Mouse (Mus musculus) embryonic facial prominence, embryonic 11.5 days (tissue): Measurements from ENCODE around the gene Mymk. TPM values are rescaled to one million over a fixed set of nuclear protein-coding genes. Genes with fewer than 3 reads are reported as not detected.

ENCODE experiments used
- ATAC-seq: fragments of 200-750 bp; cut with Nextera tagmentation; replicated peaks from 2 replicates; pipeline ENCODE4 v1.8.0; 2017; ENCODE audit warnings: low read depth; ENCODE audit not compliant: insufficient number of reproducible peaks, low FRiP score, low TSS enrichment
- DNase-seq: peaks from one replicate; pipeline ENCODE4 v3.0.0-alpha.2; 2015; ENCODE audit warnings: low spot score
- H3K27ac ChIP-seq: fragments of 300-500 bp; sonication (generic); replicated peaks from 2 replicates; pipeline ENCODE4 v1.5.1; 2014; ENCODE audit warnings: mild to moderate bottlenecking, low read depth, low read length, control low read depth
- H3K27me3 ChIP-seq: fragments of 300-500 bp; sonication (generic); 2 replicates; pipeline ENCODE4 v1.6.1; 2014; ENCODE audit warnings: mild to moderate bottlenecking, low read length, moderate library complexity, mixed read lengths; ENCODE audit not compliant: control insufficient read depth, insufficient read depth
- H3K36me3 ChIP-seq: fragments of 300-500 bp; sonication (generic); replicated peaks from 2 replicates; pipeline ENCODE4 v1.6.1; 2014; ENCODE audit warnings: low read depth, mild to moderate bottlenecking, low read length, moderate library complexity, mixed read lengths; ENCODE audit not compliant: control insufficient read depth, insufficient read depth
- H3K4me1 ChIP-seq: fragments of 300-500 bp; sonication (generic); 2 replicates; pipeline ENCODE4 v1.6.1; 2014; ENCODE audit warnings: low read length, mixed read lengths; ENCODE audit not compliant: control insufficient read depth, insufficient read depth
- H3K4me2 ChIP-seq: fragments of 300-500 bp; sonication (generic); 2 replicates; pipeline ENCODE4 v1.6.1; 2014; ENCODE audit warnings: low read depth, mild to moderate bottlenecking, control low read depth, low read length, moderate library complexity
- H3K4me3 ChIP-seq: fragments of 300-500 bp; sonication (generic); 2 replicates; pipeline ENCODE4 v1.5.1; 2014; ENCODE audit warnings: low read depth, low read length, control low read depth
- H3K9ac ChIP-seq: fragments of 300-500 bp; sonication (generic); replicated peaks from 2 replicates; pipeline ENCODE4 v1.6.1; 2014; ENCODE audit warnings: mild to moderate bottlenecking, control low read depth, low read length
- H3K9me3 ChIP-seq: fragments of 300-500 bp; sonication (generic); replicated peaks from 2 replicates; pipeline ENCODE4 v1.6.1; 2016; ENCODE audit warnings: mild to moderate bottlenecking, low read length, inconsistent platforms, mixed read lengths; ENCODE audit not compliant: control insufficient read depth
- WGBS: fragments of 180-500 bp; shearing (Covaris S2); extraction: QIAGEN DNeasy Blood & Tissue Kit; methylation state at CpG from one replicate; pipeline ENCODE4 v1.1.7; 2014; 5-methylcytosine and 5-hydroxymethylcytosine counted together
- polyA plus RNA-seq: library from polyadenylated mRNA; unstranded; fragments of >200 nt; fragmentation: Nextera tagmentation; extraction: Ambion mirVana; gene quantifications from 2 replicates; pipeline ENCODE4 v1.2.1, GENCODE M21; 2014

Gene Mymk
- polyA plus RNA-seq, 1 experiment from 2014 or later = 4.0 TPM

- no peak for DNase-seq
- Histone ChIP-seq H3K4me2 (no peak overlapping the region), H3K9ac (no peak overlapping the region), H3K9me3 (no peaks in the 10 kb centered on the region), H3K27me3 (no peaks in the 10 kb centered on the region), H3K4me3 (no peak overlapping the region), H3K36me3 (no peaks in the 10 kb centered on the region), H3K4me1 (no peaks in the 10 kb centered on the region), H3K27ac (no peak overlapping the region)
- WGBS = 78% methylated on average over 4 of the region's 4 CpGs
- ATAC-seq = no peak
Measured at GRCm38 (mm10) chr2:27044166-27044565, 27.8 kb downstream of the Mymk start.

GRCm38 (mm10) chr2:27043461-27043860 lies 28.5 kb downstream of the Mymk start:
- Histone ChIP-seq H3K4me2 (no peak overlapping the region), H3K27me3 (no peaks in the 10 kb centered on the region), H3K9me3 (no peaks in the 10 kb centered on the region), H3K9ac (no peak overlapping the region), H3K27ac (no peak overlapping the region), H3K4me3 (no peak overlapping the region), H3K36me3 (no peaks in the 10 kb centered on the region), H3K4me1 (no peaks in the 10 kb centered on the region)
- peak; percentile 83 for ATAC-seq
- DNase-seq = peak; percentile 86
- WGBS = 24% methylated on average over 3 of the region's 3 CpGs

GRCm38 (mm10) chr2:27042131-27042844 lies 29.7 kb downstream of the Mymk start:
- Histone ChIP-seq H3K27ac (no peak overlapping the region), H3K9me3 (no peaks in the 10 kb centered on the region), H3K36me3 (no peaks in the 10 kb centered on the region), H3K9ac (no peak overlapping the region), H3K4me3 (no peak overlapping the region), H3K4me2 (no peak overlapping the region), H3K27me3 (no peaks in the 10 kb centered on the region), H3K4me1 (no peaks in the 10 kb centered on the region)
- no peak for ATAC-seq
- no peak for DNase-seq
- WGBS = 69% methylated on average over 8 of the region's 8 CpGs

GRCm38 (mm10) chr2:27039286-27039685 lies 32.7 kb downstream of the Mymk start:
- Histone ChIP-seq H3K4me3 (no peak overlapping the region), H3K9ac (no peak overlapping the region), H3K4me2 (no peak overlapping the region), H3K27me3 (no peaks in the 10 kb centered on the region), H3K27ac (no peak overlapping the region), H3K9me3 (no peaks in the 10 kb centered on the region), H3K4me1 (no peaks in the 10 kb centered on the region), H3K36me3 (no peaks in the 10 kb centered on the region)
- DNase-seq (peak; percentile 20), ATAC-seq (no peak)
- WGBS = 0% methylated on average over 1 of the region's 1 CpGs

- H3K9me3 ChIP-seq = no peaks in the 10 kb centered on the region
- H3K27me3 ChIP-seq = no peaks in the 10 kb centered on the region
- ATAC-seq (no peak; the same call in 1 of the 2 replicates), DNase-seq (peak; percentile 90)
- H3K4me3 ChIP-seq = no peak overlapping the region
- H3K36me3 ChIP-seq = no peaks in the 10 kb centered on the region
- H3K9ac ChIP-seq = no peak overlapping the region
- H3K27ac ChIP-seq = no peak overlapping the region
- WGBS = 2% methylated on average over 3 of the region's 3 CpGs
- no peak overlapping the region for H3K4me2 ChIP-seq
- no peaks in the 10 kb centered on the region for H3K4me1 ChIP-seq
Measured at GRCm38 (mm10) chr2:27038596-27038995, 33.4 kb downstream of the Mymk start.

GRCm38 (mm10) chr2:27037008-27037407 lies 35.0 kb downstream of the Mymk start:
- H3K36me3 ChIP-seq = no peaks in the 10 kb centered on the region
- no peak for DNase-seq
- ATAC-seq = no peak
- H3K4me3 ChIP-seq = no peak overlapping the region
- H3K27me3 ChIP-seq = no peaks in the 10 kb centered on the region
- no peaks in the 10 kb centered on the region for H3K9me3 ChIP-seq
- WGBS = 45% methylated on average over 4 of the region's 4 CpGs
- no peaks in the 10 kb centered on the region for H3K4me1 ChIP-seq
- H3K27ac ChIP-seq = no peak overlapping the region
- no peak overlapping the region for H3K9ac ChIP-seq
- H3K4me2 ChIP-seq = no peak overlapping the region

- Histone ChIP-seq H3K9ac (no peak overlapping the region), H3K36me3 (no peaks in the 10 kb centered on the region), H3K9me3 (no peaks in the 10 kb centered on the region), H3K4me2 (no peak overlapping the region), H3K4me3 (no peak overlapping the region), H3K4me1 (no peaks in the 10 kb centered on the region), H3K27ac (no peak overlapping the region), H3K27me3 (no peaks in the 10 kb centered on the region)
- WGBS = 69% methylated on average over 3 of the region's 3 CpGs
- DNase-seq (no peak), ATAC-seq (no peak)
Measured at GRCm38 (mm10) chr2:27036003-27036402, 36.0 kb downstream of the Mymk start.

GRCm38 (mm10) chr2:27032361-27032760 lies 39.6 kb downstream of the Mymk start:
- no peaks in the 10 kb centered on the region for H3K27me3 ChIP-seq
- no peaks in the 10 kb centered on the region for H3K36me3 ChIP-seq
- DNase-seq (no peak), ATAC-seq (no peak)
- H3K4me1 ChIP-seq = no peaks in the 10 kb centered on the region
- no peak overlapping the region for H3K27ac ChIP-seq
- no peak overlapping the region for H3K4me2 ChIP-seq
- no peak overlapping the region for H3K9ac ChIP-seq
- 70% methylated on average over 2 of the region's 2 CpGs for WGBS
- no peak overlapping the region for H3K4me3 ChIP-seq
- no peaks in the 10 kb centered on the region for H3K9me3 ChIP-seq
